Mouse (Mus musculus) lung, postnatal 4 days (tissue): ENCODE data around the gene Tmem147.
A peak's percentile ranks its signal among the peaks of the same experiment; 100 is the strongest.

Source experiments
- DNase-seq, 2 experiments: peaks; one replicate each; pipeline ENCODE4 v3.0.0; 2021

Gene Tmem147

DNA sequence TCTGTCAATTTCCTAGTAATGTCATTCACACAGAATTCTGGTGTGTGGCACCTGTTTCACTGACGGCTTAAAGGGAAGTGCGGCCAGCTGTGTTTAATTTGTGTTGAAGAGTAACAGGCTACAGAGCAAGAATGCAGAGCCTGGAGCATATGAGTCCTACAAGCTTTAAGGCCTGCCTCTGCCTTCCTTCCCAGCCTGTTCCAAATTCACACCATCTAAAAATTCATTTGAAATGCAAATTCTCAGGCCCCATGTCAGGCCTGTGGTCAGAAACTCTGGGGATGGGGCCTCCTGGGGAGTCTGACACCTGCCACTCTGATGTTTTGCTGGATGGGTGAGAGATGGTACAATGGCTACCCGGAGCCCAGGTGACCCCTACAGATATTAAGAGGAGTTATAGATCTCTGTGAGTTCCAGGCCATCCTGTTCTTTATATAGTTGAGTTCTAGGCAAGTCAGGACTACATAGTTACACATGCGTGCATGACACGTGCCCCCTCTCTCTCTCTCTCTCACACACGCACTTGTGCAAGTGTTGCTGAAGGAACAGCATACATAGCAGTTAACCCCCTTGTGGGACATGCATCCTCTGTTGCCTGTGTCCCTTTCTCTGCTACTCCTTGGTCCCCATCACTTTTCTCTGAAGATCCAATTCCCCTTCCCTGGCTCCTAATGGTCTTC is 5.9 kb downstream of the Tmem147 start:
- no peak for DNase-seq

GRCm38 (mm10) chr7:30721286-30721685 is 8.1 kb downstream of the Tmem147 start:
- DNase-seq, result no peak

DNA sequence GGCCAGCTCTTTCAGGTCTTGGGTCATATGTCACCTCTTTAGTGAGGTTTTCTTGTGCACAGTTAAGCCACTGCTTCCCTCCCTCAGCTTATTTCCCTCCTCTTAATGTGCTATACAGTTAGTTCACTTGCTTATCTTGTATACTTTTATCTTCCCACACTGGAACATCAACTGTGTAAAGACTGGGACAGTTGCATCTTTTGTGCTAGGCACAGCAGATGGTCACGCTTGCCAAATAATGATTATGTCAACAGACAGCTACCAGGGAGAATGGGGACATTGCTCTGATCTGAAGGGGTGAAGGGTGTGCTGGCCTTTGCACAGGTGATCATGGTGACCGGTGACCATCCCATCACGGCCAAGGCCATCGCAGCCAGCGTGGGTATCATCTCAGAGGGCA is 9.7 kb downstream of the Tmem147 start:
- no peak for DNase-seq

GRCm38 (mm10) chr7:30717716-30718046 is 11.7 kb downstream of the Tmem147 start:
- DNase-seq, result no peak

DNA sequence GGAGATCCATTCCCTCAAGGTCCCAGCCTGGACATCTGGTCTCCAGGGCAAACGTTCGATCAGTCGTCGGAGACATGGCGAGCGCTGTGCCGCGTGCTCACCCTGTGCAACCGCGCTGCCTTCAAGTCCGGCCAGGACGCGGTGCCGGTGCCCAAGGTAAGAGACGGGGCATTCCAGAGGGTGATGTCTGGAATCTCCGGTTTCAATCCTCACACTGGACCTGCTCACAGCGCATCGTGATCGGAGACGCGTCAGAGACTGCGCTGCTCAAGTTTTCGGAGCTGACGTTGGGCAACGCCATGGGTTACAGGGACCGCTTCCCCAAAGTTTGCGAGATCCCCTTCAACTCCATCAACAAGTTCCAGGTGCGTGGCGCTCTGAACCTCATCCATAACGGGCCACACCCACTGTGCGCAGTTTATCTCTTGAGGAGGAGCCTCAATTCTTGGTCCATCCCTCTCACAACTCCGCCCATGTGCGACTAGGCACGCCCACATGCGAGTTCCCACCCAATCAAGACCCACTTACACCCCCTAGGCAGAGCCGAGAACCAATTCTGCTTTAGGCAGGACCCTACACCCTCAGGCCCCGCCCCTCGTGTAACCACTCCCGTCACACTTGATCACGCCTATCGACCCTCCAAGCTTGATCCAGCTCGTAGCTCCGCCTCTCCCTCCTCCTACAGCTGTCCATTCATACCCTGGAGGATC is 12.2 kb downstream of the Tmem147 start:
- DNase-seq, result peak; percentile 71 to 72

DNA sequence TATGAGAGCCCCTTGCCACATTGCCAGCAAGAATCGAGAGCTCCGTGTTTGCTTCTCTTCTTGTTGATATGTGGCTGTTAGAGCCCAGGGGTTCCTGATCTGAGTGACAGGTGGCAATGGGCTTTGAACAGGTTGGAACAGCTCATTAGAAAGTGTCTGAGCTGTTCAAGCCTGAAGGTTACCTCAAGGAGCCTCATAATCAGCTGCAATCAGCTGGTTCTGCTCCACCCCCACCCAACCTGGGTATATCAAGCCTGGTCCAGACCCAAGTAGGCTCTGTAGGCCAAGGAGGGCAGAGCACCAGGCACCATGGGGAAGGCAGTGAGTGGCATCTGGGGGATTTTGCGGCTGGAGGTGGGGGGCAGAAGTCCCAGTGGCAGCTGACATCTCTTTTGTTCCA is 17.4 kb downstream of the Tmem147 start, which contains the start of gene Atp4a:
Gene Atp4a (plus strand): TSS at position 268 of the 400 bp plus-strand sequence.
- no peak for DNase-seq

DNA sequence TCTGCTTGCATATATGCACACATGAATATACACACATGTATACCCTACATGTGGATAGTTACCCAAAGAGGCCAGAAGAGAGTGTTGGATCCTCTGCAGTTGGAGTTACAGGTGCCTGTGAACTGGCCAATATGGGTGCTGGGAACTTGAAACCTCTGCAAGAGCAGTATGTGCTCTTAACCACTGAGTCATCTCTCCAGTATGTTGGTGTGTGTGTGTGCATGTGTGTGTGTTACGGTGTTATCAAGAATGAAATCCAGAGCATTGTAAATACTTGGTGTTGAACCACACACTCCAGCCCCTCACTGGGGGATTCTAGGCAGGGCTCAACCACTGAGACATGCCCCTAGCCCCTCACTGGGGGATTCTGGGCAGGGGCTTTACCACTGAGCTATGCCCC is 21.9 kb downstream of the Tmem147 start:
- DNase-seq, result no peak

DNA sequence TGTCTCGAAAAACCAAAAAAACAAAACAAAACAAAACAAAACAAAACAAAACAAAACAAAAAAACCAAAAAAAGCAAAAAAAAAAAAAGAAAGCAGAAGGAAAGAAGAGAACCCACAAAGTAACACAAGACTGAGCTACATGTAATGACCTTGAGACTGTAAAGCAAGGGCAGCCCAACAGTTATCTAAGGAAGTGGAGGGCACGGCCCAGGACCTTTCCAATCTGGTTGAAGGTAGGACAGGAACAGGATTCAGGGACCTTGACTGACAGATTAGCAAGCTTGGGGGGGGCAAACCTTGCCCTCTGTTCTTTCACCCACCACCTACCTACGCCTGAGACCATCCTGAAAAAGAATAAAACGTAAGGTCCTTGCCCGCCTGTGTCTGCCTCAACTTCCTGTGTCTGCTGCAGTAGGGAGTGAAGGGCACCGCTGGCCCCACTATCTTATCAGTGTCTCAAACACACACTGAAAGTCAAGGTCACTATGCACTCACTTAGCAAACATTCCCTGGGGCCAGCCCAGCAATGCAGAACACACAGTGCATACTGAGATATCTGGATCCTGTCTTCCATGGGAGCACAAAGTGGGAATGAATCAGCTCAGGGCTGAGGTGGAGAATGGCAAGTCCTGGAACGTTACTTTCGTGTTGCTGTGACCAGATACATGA is 23.0 kb downstream of the Tmem147 start:
- no peak for DNase-seq

DNA sequence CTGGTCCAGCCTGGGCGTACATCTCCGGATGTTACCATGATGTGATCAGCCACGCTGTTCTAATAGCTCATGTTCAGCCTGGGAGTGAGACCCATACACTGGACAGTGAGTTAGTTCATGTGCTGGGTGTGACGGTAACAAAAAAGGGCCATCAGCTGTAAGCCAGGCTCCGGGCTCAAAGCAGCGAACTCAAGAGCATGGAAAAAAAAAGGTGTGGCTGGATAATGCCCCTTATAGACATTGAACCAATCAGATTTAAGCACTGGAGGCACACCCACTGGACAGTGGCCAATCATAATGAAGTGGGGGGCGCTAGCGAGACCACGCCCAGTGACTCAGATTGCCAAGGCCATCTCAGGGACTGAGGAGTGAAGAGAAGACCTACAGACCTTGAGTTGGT is 30.8 kb downstream of the Tmem147 start, which contains the start of gene 2200002J24Rik:
Gene 2200002J24Rik (plus strand): TSS at position 338 of the 400 bp plus-strand sequence.
- DNase-seq, result peak; percentile 34 to 39

DNA sequence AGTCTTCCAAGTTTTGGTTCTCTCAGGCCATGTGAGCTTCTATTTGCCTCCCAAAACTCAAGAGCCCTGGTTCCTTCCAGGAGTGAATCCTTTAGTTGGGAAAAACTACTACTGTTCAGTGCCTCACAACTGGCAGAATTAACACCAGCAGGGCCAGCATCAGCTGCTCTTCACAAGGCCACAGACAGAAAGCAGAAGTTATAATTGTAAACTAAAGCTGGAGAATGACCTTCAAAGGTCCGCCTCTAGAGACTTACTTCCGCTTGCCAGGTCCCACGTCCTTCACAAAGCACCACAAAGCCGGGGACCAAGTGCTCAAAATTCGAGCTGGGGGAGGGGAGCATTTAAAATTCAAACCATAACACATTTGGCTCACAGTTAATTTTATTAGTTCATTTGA is 31.2 kb downstream of the Tmem147 start:
- DNase-seq, result no peak

DNA sequence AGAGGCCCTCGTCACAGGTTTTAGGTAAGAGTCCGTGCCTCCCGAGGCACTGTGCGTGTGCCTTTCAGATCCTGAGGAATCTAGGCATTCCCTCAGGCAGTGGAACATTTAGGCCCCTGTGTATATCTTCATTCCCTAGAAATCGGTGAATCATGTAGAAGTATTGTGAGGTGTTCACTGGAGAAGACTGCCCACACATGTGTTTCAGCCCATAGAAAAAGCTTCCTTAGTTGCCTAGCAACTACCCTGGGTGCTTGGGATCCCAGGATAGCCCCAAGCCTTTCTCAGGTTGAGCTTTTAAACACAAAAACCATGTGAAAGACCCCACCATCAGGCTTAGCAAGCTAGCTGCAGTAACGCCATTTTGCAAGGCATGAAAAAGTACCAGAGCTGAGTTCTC is 41.0 kb downstream of the Tmem147 start:
- no peak for DNase-seq

GRCm38 (mm10) chr7:30683425-30683824 is 45.9 kb downstream of the Tmem147 start:
- no peak for DNase-seq

DNA sequence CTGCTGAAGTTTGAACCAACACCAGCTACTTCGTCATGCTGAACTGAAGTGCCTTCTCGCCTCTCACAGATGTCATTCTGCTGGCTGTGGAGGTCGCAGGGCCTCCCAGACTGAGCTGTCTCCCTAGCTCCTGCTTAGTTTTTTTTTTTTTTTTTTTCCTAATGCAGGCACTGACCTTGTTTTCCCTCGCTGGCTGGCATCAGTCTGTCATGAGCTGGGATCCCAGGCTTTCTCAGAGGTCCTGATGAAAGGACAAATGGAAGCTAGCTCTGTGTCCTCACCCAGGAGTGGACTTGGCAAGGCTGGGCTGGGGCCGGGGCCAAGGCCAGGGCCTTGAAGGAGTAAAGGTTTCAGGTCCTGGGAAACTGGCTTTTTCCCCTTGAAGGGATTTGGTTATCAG is 47.4 kb downstream of the Tmem147 start:
- DNase-seq, result no peak

GRCm38 (mm10) chr7:30678263-30678975 is 50.9 kb downstream of the Tmem147 start:
- peak in 1 of 2 experiments; percentile 42 for DNase-seq
